Mouse (Mus musculus) urinary bladder, adult 18-20 months (tissue): ENCODE data around the gene Olfr818.
"Not testable (repeated sequence)": the region's sequence is repeated elsewhere in the genome, so short reads cannot be mapped to it uniquely, and the experiment has no call there.

ENCODE experiments used
- DNase-seq, 2 experiments: peaks; one replicate each; pipeline ENCODE4 v3.0.0; 2022; ENCODE audit warnings: low spot score in 2 of 2, mixed read lengths in 2 of 2

The Olfr818 gene

GRCm38 (mm10) chr10:129949000-129949399, at the start of gene Olfr818:
TSS of gene Olfr818 (minus strand) at chr10:129949100.
- no peak for DNase-seq

- not testable (repeated sequence) for DNase-seq
Measured at GRCm38 (mm10) chr10:129984962-129985361, 36.1 kb upstream of the Olfr818 start, which contains the start of gene Gm10310. TSS of gene Gm10310 (minus strand) at chr10:129985062.

DNA sequence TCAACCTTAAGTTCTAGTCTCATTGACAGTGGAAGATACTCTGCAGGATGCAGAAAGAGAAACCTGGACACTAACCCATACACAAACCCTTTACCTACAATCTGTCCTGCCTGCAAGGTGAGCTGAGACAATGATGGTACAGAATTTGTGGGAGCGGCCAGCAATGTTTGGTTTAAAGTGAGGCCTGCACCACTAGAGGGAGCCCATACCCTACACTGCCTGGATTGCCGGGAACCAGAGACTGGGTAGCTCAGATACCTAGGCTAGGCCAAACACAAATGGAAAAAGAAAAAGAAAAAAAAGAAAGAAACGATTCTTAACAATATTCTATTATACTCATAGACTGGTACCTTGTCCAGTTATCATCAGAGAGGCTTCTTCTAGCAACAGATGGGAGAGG, 33.0 kb upstream of the Olfr818 start:
- not testable (repeated sequence) for DNase-seq

GRCm38 (mm10) chr10:129976040-129976439, 27.1 kb upstream of the Olfr818 start, which contains the start of gene Olfr247:
TSS of gene Olfr247 (minus strand) at chr10:129976140.
- not testable (repeated sequence) for DNase-seq

DNA sequence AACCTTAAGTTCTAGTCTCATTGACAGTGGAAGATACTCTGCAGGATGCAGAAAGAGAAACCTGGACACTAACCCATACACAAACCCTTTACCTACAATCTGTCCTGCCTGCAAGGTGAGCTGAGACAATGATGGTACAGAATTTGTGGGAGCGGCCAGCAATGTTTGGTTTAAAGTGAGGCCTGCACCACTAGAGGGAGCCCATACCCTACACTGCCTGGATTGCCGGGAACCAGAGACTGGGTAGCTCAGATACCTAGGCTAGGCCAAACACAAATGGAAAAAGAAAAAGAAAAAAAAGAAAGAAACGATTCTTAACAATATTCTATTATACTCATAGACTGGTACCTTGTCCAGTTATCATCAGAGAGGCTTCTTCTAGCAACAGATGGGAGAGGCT, 24.1 kb upstream of the Olfr818 start:
- DNase-seq = not testable (repeated sequence)

- DNase-seq = not testable (repeated sequence)
Measured at GRCm38 (mm10) chr10:129967166-129967565, 18.3 kb upstream of the Olfr818 start, which contains the start of gene Olfr819. TSS of gene Olfr819 (minus strand) at chr10:129967266.

GRCm38 (mm10) chr10:129966232-129966631, 17.3 kb upstream of the Olfr818 start:
- not testable (repeated sequence) for DNase-seq

DNA sequence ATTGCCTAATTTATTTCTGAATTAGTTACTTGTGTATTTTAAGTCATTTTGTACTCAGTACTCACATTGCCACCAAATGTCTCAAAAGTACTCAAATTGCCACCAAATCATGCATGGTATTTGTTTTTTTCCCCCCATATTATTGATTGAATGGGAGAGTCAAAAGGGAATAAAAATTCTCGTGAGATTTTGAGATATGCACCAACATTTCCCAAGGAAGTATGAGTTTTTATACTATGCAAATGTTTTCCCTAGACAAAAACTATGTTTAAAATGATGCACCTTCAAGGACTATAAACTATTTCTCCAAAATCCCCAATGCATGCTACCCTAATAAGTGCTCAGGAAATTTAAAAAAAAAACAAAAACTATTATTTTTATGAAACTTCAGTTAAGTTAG, 33.4 kb downstream of the Olfr818 start, which contains the start of gene Olfr816:
TSS of gene Olfr816 (minus strand) at position 101 of the 400 bp plus-strand sequence.
- DNase-seq = no peak

DNA sequence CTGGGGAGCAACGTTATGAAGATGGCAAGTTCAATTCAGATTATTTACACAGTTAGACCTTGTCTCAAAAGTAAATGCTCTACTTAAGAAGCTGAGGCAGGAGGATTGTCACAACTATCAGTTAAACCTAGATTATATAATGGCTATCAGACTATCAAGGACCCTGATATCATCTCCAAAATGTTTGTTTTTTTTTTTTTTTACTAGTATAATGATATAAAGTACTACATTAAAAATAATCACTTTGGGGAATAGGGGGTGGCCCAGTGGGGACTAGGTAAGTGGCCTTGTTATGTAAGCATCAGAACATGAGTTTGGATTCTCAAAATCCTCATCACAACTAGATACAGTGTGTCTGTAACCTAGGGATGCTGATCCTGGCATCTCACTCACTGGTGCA, 43.1 kb downstream of the Olfr818 start, which contains the start of gene Olfr815:
TSS of gene Olfr815 (minus strand) at position 101 of the 400 bp plus-strand sequence.
- DNase-seq = not testable (repeated sequence)
